Mouse (Mus musculus): ENCODE data around the gene Rnpepl1.

DNA sequence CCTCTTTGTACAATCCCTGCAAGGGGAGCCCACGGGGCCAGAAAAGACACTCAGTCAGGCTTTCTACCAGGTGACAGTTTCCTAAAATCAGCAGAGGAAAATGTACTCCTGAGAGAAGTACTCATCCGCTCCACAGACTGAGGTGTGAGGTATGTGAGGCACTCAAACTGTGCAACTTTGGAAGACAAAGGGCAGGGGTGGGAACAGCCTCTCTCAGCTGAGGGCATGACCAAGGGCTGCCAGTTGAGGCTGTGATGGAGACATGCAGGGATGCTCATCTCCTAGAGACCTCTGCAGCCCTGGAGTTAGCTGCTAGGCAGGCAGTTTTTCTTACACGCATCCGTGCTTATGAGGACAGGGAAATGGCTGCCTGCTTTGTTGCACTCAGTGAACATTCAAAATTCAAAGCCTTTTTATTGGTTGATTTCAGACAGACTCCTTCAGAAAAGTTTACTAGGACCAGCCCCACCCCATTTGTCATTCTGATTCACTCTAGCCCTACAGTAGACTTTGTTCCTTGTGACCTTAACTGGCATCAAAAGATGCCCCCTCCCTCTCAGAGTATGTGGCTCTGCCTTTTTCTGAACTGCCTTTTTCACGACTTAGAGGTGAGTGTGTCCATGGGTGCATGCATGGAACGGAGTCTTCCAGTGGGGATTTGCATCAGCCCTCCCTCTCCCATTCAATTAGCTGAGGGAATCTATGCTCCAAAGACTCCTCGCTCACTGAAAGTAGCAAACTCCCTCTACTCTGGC lies 21.5 kb upstream of the Rnpepl1 start:
- TF ChIP-seq CTCF (IDR thresholded peaks at IDR 0.05; ENCODE audit: low read depth) (no peak), EP300 (IDR thresholded peaks at IDR 0.05; ENCODE audit: low read depth) (no peak)

Measured in liver, embryonic 14.5 days (tissue).